Mouse (Mus musculus) right cerebral cortex, postnatal 4 days (tissue): Measurements from ENCODE around the gene Nek11.
A peak's percentile ranks its signal among the peaks of the same experiment; 100 is the strongest.

Experiments used
- DNase-seq: peaks from one replicate; pipeline ENCODE4 v3.0.0-alpha.2; 2022

Gene Nek11

GRCm38 (mm10) chr9:105312686-105313085 is 82.6 kb downstream of the Nek11 start:
- DNase-seq = no peak

GRCm38 (mm10) chr9:105309553-105310281 is 85.6 kb downstream of the Nek11 start:
- peak; percentile 39 for DNase-seq

DNA sequence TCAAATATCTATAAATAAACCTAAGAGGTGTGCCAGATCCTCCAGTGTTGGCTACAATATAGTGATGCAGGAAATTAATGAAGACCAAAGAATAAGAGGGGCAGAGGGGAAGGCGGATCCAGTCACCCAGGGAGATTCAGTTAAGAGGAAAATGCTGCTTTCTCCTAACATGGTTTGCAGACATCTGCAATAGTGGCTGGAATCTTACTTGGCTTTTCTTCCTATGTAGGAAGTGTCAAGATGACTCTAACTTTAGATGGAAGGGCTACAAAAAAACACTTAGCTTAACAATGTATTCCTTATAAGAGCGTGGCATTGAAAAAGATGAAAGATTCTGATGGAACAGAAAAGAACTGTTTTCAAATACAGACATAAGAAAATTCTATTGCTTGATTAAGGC is 89.3 kb downstream of the Nek11 start:
- DNase-seq = no peak

DNA sequence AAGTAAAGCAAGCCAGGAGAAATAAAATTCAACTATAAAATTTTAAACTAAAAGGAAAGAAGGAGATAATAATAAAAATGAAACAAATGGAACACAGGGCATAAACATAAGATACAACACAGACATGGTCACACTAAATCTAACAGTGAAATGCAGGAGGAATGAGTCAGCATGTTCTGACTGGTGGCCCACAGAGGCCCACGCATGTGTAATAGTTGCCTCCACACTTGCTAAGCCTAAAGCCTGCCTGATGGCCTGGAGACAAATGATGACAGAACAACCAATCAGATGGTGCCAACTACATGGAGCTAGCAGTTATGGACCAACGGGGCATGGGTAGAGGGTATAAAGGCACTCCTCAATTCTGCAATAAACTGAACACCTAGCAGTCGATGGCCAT is 93.1 kb downstream of the Nek11 start:
- no peak for DNase-seq

DNA sequence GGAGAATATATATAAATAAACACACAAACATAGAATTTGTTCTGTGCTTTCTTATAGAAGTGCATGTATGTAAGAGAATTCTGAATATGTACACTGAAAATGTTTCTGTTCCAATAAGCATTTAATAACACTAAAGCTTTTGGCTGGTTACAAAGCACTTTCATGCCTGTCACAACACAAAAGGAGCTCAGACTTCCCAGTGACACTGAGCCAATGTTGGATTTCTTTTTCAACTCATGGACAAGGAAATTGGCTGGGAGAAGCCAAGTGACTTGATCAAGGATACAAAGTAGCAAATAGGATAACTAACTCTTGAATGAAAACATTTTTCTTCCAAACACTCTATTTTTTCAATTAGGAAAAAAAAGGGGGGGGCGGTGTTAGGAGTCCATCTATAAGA is 93.9 kb downstream of the Nek11 start:
- no peak for DNase-seq

DNA sequence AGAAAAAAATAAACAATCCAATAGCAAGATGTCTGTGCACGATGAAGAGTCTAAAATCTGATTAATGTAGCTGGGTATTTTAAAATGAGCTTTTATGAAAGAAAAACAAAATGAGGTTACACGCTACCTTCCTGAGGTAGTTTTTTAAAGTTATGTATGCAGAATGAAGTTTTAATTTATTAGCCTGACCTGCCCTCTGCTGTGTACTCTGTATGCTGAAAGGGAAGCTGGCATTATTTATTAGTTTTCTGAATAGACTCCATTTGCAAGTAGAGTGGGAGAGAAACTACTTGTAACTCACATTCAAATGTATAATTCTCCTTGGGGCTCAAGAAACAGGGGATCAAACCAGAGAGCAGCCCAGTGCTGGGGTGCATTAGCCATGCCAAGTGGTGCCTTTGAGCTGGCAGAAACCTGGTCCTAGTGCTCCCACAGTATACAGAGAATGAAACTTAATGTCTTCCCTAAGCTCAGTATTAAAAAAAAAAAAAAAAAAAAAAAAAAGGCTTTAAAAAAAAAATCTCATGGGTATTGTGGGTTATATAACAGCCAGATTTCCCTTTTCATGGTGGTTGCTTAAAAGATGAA is 94.5 kb downstream of the Nek11 start:
- no peak for DNase-seq

DNA sequence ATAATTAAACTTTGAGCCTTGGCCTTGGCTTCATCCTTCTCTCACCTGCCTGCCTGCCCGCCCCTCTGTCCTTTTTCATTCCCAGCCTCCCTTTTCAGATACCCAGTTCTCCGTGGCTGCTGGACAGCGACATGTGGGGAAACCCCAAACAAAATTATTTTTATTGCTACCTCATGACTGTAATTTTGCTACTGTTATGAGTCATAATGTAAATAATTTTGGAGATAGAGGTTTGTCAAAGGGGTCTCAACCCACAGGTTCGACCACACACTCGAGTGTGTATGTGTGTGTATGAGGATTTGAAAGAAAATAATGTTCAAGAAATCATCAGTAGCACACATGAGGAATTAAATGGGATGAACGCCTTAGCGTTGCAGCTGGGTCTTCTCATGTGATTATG is 110.7 kb downstream of the Nek11 start:
- DNase-seq = no peak

- DNase-seq = peak; percentile 68
Observed at GRCm38 (mm10) chr9:105282725-105283124, 112.6 kb downstream of the Nek11 start.

- no peak for DNase-seq
Observed at GRCm38 (mm10) chr9:105274925-105275324, 120.4 kb downstream of the Nek11 start.

GRCm38 (mm10) chr9:105274286-105274685 is 121.0 kb downstream of the Nek11 start:
- no peak for DNase-seq

DNA sequence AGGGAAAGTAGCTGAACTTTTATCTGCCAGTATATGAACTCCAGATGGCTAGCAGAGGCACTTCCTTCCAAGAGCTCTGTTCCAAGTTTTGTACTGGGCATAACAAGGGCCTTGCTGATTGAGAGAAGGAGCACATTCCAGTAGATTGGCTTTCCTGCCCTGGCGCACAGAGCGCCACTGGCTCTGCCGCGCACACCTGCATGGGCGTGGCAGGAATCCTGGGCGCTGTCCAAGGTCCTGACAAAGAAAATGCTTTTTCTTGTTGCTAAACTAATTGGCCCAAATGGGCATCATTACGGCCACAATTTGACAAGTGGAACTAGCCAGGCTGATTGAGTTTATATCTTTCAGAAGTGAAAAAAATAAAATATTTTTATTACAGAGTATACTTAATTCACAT is 123.1 kb downstream of the Nek11 start:
- DNase-seq = no peak

GRCm38 (mm10) chr9:105263140-105263539 is 132.2 kb downstream of the Nek11 start:
- DNase-seq = no peak

DNA sequence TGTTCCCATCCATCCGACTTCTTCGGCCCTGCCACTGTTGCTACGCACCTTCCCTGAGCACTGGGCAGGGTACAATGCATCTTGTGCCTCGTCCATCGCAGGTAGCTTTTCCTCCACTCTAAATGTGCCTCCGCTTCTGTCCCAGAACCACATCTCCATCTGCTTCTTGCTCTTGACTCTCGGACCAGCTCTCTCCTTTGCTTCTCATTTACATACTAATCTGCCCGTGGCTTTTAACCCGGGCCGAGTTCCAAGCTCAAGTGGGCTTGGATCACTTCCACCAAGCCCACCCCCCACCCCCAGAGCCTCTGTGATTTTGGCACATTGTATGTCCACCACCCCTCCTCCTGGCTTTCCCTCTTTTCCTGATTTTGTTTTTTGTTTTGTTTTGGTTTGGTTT is 137.7 kb downstream of the Nek11 start:
- no peak for DNase-seq

DNA sequence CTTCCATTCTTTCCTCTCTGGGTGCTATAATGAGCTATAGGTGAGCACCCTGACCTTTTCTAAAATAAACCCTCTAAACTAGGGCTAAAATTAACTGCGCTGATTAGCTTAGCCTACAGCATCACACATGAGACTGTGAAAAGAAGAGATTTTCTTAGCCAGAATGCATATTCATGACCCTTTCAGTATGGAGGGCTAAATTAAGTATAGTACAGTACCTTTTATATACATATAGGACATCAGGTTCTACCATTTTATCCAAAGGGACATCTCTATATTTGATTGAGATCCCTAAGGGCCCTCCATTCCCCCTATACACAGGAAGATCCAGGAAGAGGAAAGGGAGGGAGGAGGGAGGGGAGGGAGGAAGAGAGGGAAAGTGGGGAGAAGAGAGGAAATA is 141.2 kb downstream of the Nek11 start:
- no peak for DNase-seq

DNA sequence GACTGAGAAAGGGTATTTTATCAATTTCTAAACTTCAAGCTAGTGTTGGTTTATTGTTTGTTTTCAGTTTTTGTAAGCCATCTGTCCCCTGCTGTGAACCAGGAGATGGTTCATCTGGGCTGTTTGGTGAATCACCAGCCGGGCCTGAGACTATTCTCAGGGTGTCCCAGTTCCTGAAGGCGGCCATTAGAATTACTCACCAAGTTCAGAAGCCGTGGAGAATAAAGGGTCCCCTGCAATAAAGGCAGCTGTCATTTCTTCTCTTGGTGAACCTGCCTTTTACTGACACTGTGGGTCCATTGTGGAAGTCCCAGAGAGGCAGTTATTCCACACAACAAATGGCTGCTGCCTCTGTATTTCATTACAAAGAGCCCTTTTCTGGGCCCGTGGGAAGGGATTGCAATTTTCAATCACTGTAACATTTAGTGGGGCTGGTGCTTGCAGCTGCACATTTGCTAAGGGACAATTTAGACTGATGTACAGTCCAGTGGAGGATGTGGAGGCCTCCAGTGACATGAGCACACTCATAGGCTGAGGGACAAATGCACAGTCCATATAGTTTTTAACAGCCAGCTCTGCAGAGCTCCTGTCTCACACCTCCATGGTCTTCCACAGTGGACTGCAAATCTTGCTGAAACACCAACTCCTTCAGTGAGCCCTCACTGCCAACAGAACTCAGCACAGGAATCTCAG is 142.8 kb downstream of the Nek11 start:
- no peak for DNase-seq

DNA sequence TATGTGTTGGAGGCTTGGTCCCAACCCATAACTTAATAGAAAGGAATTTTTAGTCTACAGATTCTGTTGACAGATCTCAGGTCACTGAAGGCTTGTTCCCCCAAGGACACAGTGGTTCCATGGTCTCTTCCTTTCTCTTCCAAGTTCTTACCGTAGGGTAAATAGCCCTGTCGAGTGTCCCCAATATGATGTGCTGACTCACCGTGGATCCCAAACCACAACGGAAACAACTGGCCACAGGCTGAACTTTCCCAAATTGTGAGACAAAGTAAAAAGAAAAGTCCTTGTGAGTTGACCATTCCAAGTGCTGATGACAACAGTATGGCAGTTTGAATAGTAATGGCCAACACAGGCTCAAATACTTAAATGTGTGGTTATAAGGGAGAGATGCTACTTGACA is 144.1 kb downstream of the Nek11 start:
- no peak for DNase-seq

DNA sequence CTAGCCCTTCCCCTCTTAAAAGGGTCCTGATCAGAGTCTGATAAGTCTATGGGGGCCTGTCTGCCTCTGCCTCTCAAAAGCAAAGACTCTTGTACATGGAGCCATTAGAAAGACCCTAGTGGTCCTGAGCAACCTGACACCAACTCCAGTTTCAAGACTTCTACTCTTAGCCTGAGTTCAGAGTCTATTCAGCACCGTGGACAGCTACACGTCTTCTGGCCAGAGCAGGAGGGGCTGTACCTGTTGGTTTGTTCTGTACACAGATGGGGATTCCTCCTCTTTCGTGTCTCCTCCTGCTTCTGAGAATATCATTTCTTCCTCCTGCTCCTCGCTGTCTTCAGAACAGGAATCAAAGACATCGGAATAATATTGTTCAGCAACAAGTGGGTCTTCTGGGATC is 151.3 kb downstream of the Nek11 start:
- no peak for DNase-seq

DNA sequence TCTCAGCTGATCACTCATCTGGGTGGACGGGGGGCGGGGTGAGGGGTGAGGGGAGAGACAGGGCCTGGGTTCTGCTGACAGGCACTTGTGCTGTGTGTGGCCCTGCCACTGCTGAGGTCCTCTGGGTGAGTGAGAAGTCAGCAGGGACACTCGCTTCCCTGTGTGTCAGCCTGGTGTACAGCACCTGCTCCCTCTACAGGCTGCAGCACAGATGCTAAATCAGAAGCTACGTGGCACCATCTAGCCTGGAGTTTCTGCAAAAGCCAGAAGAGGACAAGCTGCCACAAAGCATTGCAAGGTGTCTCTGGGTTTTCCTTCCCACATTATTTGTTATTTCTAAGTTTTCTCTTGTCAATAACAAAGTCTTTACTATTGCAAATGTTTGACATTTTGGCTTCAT is 180.9 kb downstream of the Nek11 start:
- no peak for DNase-seq

- DNase-seq = no peak
Observed at GRCm38 (mm10) chr9:105200305-105200704, 195.0 kb downstream of the Nek11 start.

DNA sequence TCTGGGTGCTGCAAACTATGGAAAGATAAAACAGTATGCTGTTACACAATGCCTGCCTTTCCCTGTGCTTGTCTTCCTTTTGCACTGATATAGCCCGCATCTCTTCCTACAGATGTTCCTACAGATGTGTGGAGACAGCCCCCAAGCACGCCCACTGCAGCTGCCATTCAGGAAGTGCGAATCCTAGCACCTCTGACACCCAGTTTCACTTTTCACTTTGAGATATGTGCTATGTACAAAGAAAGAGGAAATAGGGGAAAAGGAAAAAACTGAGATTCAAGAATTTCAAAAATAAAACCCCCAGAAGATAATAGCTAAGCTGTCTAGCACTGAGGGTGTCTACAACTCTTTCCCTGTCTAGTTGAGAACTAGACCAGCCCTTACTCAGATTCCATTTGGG is 208.6 kb downstream of the Nek11 start:
- no peak for DNase-seq

GRCm38 (mm10) chr9:105182392-105182791 is 212.9 kb downstream of the Nek11 start:
- no peak for DNase-seq

DNA sequence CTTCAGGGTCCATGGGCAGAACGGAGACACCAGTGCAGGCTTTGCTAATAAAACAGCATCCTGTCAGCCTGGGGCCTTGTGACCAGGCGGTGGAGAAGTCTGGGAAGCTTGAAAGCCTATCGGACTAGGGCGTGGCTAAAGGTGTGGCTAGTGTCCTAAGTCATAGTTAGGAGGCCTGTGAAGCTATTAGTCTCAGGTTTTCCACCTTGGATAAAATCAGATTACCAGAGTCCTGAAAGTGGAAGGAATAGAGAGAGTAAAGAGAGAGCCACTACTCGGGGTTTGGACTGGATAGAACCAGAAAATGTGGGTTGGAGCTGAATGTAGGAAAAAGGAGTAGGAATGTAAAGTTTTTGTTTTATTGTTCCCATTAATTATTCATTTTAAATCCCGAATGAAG is 250.3 kb downstream of the Nek11 start, which contains the start of gene 1700080E11Rik:
TSS of gene 1700080E11Rik (minus strand) at position 101 of the 400 bp plus-strand sequence.
- DNase-seq = no peak

DNA sequence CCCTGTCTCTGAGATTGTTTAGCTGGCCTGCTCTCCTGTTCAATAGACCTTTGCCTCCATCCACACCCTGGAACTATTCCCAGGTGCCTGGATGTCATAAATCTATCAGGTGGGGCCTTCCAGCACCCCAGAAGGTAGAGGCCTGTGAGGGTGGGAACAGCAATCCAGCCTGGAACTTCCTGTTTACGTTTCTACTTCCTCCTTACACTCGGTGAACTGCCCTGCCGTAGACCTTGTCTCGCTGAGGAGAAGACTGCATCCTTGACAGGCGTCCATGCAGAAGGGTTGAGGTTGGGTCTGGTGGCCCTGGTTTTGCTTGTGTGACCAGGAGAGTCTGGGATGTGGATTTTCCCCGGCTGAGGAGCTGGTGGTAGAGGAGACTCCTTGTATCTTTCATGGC is 256.1 kb downstream of the Nek11 start:
- DNase-seq = no peak

- DNase-seq = no peak
Observed at GRCm38 (mm10) chr9:105136404-105136803, 258.9 kb downstream of the Nek11 start.
